Mouse (Mus musculus) right cerebral cortex, postnatal 10 days (tissue): Measurements from ENCODE around the gene Mapk8.

Experiments
- DNase-seq, 2 experiments: peaks; one replicate each; pipeline ENCODE4 v3.0.0; 2021; ENCODE audit warnings: low spot score in 2 of 2

Mapk8 gene

GRCm38 (mm10) chr14:33398065-33398860 lies 48.7 kb downstream of the Mapk8 start:
- no peak for DNase-seq

GRCm38 (mm10) chr14:33380830-33381457 lies 66.0 kb downstream of the Mapk8 start:
- no peak for DNase-seq

GRCm38 (mm10) chr14:33378723-33379122 lies 68.2 kb downstream of the Mapk8 start:
- no peak for DNase-seq

GRCm38 (mm10) chr14:33377211-33377610 lies 69.7 kb downstream of the Mapk8 start:
- DNase-seq, result no peak

GRCm38 (mm10) chr14:33374089-33374488 lies 72.9 kb downstream of the Mapk8 start:
- no peak for DNase-seq

- DNase-seq, result peak in 1 of 2 experiments; percentile 30
These were observed 73.7 kb downstream of the Mapk8 start for GRCm38 (mm10) chr14:33373271-33373670.

GRCm38 (mm10) chr14:33371248-33371647 lies 75.7 kb downstream of the Mapk8 start:
- DNase-seq, result peak; percentile 88

GRCm38 (mm10) chr14:33370056-33370455 lies 76.9 kb downstream of the Mapk8 start:
- DNase-seq, result no peak

GRCm38 (mm10) chr14:33369375-33369774 lies 77.6 kb downstream of the Mapk8 start:
- DNase-seq, result peak in 1 of 2 experiments; percentile 23

GRCm38 (mm10) chr14:33366891-33367777 lies 79.8 kb downstream of the Mapk8 start:
- DNase-seq, result peak in 1 of 2 experiments; percentile 55

- DNase-seq, result no peak
These were observed 82.9 kb downstream of the Mapk8 start for GRCm38 (mm10) chr14:33364061-33364460.

- no peak for DNase-seq
These were observed 83.3 kb downstream of the Mapk8 start for GRCm38 (mm10) chr14:33363611-33364010.

- DNase-seq, result no peak
These were observed 84.2 kb downstream of the Mapk8 start for GRCm38 (mm10) chr14:33362807-33363206.

- DNase-seq, result no peak
These were observed 84.8 kb downstream of the Mapk8 start for GRCm38 (mm10) chr14:33362122-33362521.

GRCm38 (mm10) chr14:33361546-33361945 lies 85.4 kb downstream of the Mapk8 start:
- no peak for DNase-seq

GRCm38 (mm10) chr14:33358891-33359290 lies 88.1 kb downstream of the Mapk8 start:
- DNase-seq, result no peak

GRCm38 (mm10) chr14:33357600-33358368 lies 89.2 kb downstream of the Mapk8 start:
- no peak for DNase-seq

GRCm38 (mm10) chr14:33355276-33355675 lies 91.7 kb downstream of the Mapk8 start:
- DNase-seq, result no peak

- DNase-seq, result no peak
These were observed 94.1 kb downstream of the Mapk8 start for GRCm38 (mm10) chr14:33352890-33353289.

- DNase-seq, result peak in 1 of 2 experiments; percentile 54
These were observed 94.8 kb downstream of the Mapk8 start for GRCm38 (mm10) chr14:33351984-33352722.

- no peak for DNase-seq
These were observed 95.9 kb downstream of the Mapk8 start for GRCm38 (mm10) chr14:33351019-33351418.
